Mouse (Mus musculus): ENCODE measurements around the gene Olfr12. TPM values are rescaled to one million over a fixed set of nuclear protein-coding genes. Genes with fewer than 3 reads are reported as not detected.

The Olfr12 gene
- polyA plus RNA-seq, 1 experiment from 2014 or later, result not detected

- H3K36me3 ChIP-seq (ENCODE audit: control insufficient read depth, insufficient read depth, low read length), result no peaks in the 10 kb centered on the region
- H3K9ac ChIP-seq (ENCODE audit: low read length), result no peak overlapping the region
- H3K9me3 ChIP-seq (ENCODE audit: control insufficient read depth, low read length), result no peaks in the 10 kb centered on the region
- H3K27ac ChIP-seq (replicated peaks in 1 of 2; ENCODE audit: control insufficient read depth in 1 of 2, insufficient read depth in 1 of 2, low read depth in 2 of 2, low read length in 2 of 2), result no peak overlapping the region
- H3K4me2 ChIP-seq (ENCODE audit: low read length), result no peak overlapping the region
- ATAC-seq (ENCODE audit: insufficient number of reproducible peaks, insufficient read depth, low FRiP score, low read depth), result no peak
- no peaks in the 10 kb centered on the region for H3K4me1 ChIP-seq (ENCODE audit: control insufficient read depth in 2 of 2, insufficient read depth in 2 of 2, low read length in 2 of 2)
- WGBS, result 28% methylated on average over 5 of the region's 5 CpGs
- no peak overlapping the region for H3K4me3 ChIP-seq (ENCODE audit: control insufficient read depth in 1 of 2, insufficient read depth in 1 of 2, low read depth in 1 of 2, low read length in 2 of 2)
- H3K27me3 ChIP-seq (ENCODE audit: control insufficient read depth, insufficient read depth, low read length), result peaks cover 4% of the 10 kb centered on the region; the same call in 1 of the 2 replicates
These were observed 41.8 kb downstream of the Olfr12 start for GRCm38 (mm10) chr1:92659392-92659791.

GRCm38 (mm10) chr1:92667106-92667505, 49.5 kb downstream of the Olfr12 start:
- Histone ChIP-seq H3K27ac (replicated peaks in 1 of 2; ENCODE audit: control insufficient read depth in 1 of 2, insufficient read depth in 1 of 2, low read depth in 2 of 2, low read length in 2 of 2) (no peak overlapping the region), H3K9me3 (ENCODE audit: control insufficient read depth, low read length) (no peaks in the 10 kb centered on the region), H3K36me3 (ENCODE audit: control insufficient read depth, insufficient read depth, low read length) (no peaks in the 10 kb centered on the region), H3K4me2 (ENCODE audit: low read length) (no peak overlapping the region), H3K4me1 (ENCODE audit: control insufficient read depth in 2 of 2, insufficient read depth in 2 of 2, low read length in 2 of 2) (no peaks in the 10 kb centered on the region), H3K27me3 (ENCODE audit: control insufficient read depth, insufficient read depth, low read length) (no peaks in the 10 kb centered on the region), H3K9ac (ENCODE audit: low read length) (no peak overlapping the region), H3K4me3 (ENCODE audit: control insufficient read depth in 1 of 2, insufficient read depth in 1 of 2, low read depth in 1 of 2, low read length in 2 of 2) (no peak overlapping the region)
- no peak for ATAC-seq (ENCODE audit: insufficient number of reproducible peaks, insufficient read depth, low FRiP score, low read depth)
- WGBS, result 65% methylated on average over 6 of the region's 6 CpGs

GRCm38 (mm10) chr1:92669430-92669829, 51.8 kb downstream of the Olfr12 start:
- Histone ChIP-seq H3K27me3 (ENCODE audit: control insufficient read depth, insufficient read depth, low read length) (no peaks in the 10 kb centered on the region), H3K36me3 (ENCODE audit: control insufficient read depth, insufficient read depth, low read length) (no peaks in the 10 kb centered on the region), H3K4me2 (ENCODE audit: low read length) (no peak overlapping the region), H3K27ac (replicated peaks in 1 of 2; ENCODE audit: control insufficient read depth in 1 of 2, insufficient read depth in 1 of 2, low read depth in 2 of 2, low read length in 2 of 2) (no peak overlapping the region), H3K4me1 (ENCODE audit: control insufficient read depth in 2 of 2, insufficient read depth in 2 of 2, low read length in 2 of 2) (no peaks in the 10 kb centered on the region), H3K4me3 (ENCODE audit: control insufficient read depth in 1 of 2, insufficient read depth in 1 of 2, low read depth in 1 of 2, low read length in 2 of 2) (no peak overlapping the region), H3K9ac (ENCODE audit: low read length) (no peak overlapping the region), H3K9me3 (ENCODE audit: control insufficient read depth, low read length) (no peaks in the 10 kb centered on the region)
- 70% methylated on average over 3 of the region's 3 CpGs for WGBS
- no peak for ATAC-seq (ENCODE audit: insufficient number of reproducible peaks, insufficient read depth, low FRiP score, low read depth)

GRCm38 (mm10) chr1:92671326-92671725, 53.7 kb downstream of the Olfr12 start:
- no peaks in the 10 kb centered on the region for H3K9me3 ChIP-seq (ENCODE audit: control insufficient read depth, low read length)
- no peak overlapping the region for H3K9ac ChIP-seq (ENCODE audit: low read length)
- no peak overlapping the region for H3K4me2 ChIP-seq (ENCODE audit: low read length)
- WGBS, result 70% methylated on average over 4 of the region's 4 CpGs
- H3K36me3 ChIP-seq (ENCODE audit: control insufficient read depth, insufficient read depth, low read length), result no peaks in the 10 kb centered on the region
- no peak overlapping the region for H3K4me3 ChIP-seq (ENCODE audit: control insufficient read depth in 1 of 2, insufficient read depth in 1 of 2, low read depth in 1 of 2, low read length in 2 of 2)
- peaks cover 0 to under 1% of the 10 kb centered on the region in 2 experiments; a peak in 1 of 4 replicates for H3K4me1 ChIP-seq (ENCODE audit: control insufficient read depth in 2 of 2, insufficient read depth in 2 of 2, low read length in 2 of 2)
- no peaks in the 10 kb centered on the region for H3K27me3 ChIP-seq (ENCODE audit: control insufficient read depth, insufficient read depth, low read length)
- ATAC-seq (ENCODE audit: insufficient number of reproducible peaks, insufficient read depth, low FRiP score, low read depth), result no peak
- H3K27ac ChIP-seq (replicated peaks in 1 of 2; ENCODE audit: control insufficient read depth in 1 of 2, insufficient read depth in 1 of 2, low read depth in 2 of 2, low read length in 2 of 2), result no peak overlapping the region

Other genes starting within 250 kb of the Olfr12 start
- 564 and 575 TPM in 2 replicates for gene Ndufa10, start 143.9 kb upstream of the Olfr12 start, polyA plus RNA-seq (2014; fragmentation: Nextera tagmentation; extraction: Ambion mirVana)
- gene Olfr1416, start 132.7 kb upstream of the Olfr12 start, polyA plus RNA-seq (2014; fragmentation: Nextera tagmentation; extraction: Ambion mirVana), result not detected in 2 replicates
- gene Olfr1415, start 121.7 kb upstream of the Olfr12 start, polyA plus RNA-seq (2014; fragmentation: Nextera tagmentation; extraction: Ambion mirVana), result not detected in 2 replicates
- not detected in 2 replicates for gene Olfr1414, start 99.1 kb upstream of the Olfr12 start, polyA plus RNA-seq (2014; fragmentation: Nextera tagmentation; extraction: Ambion mirVana)
- not detected in 2 replicates for gene Olfr1413, start 46.5 kb upstream of the Olfr12 start, polyA plus RNA-seq (2014; fragmentation: Nextera tagmentation; extraction: Ambion mirVana)
- not detected in 2 replicates for gene Olfr1412, start 32.0 kb upstream of the Olfr12 start, polyA plus RNA-seq (2014; fragmentation: Nextera tagmentation; extraction: Ambion mirVana)
- gene Olfr1411, start 23.4 kb upstream of the Olfr12 start, polyA plus RNA-seq (2014; fragmentation: Nextera tagmentation; extraction: Ambion mirVana), result not detected in 2 replicates
- not detected in 2 replicates for gene Olfr1410, start 12.0 kb upstream of the Olfr12 start, polyA plus RNA-seq (2014; fragmentation: Nextera tagmentation; extraction: Ambion mirVana)
- 521 and 566 TPM in 2 replicates for gene Cops9, start 24.2 kb downstream of the Olfr12 start, polyA plus RNA-seq (2014; fragmentation: Nextera tagmentation; extraction: Ambion mirVana)
- not detected in 2 replicates for gene Otos, start 31.1 kb downstream of the Olfr12 start, polyA plus RNA-seq (2014; fragmentation: Nextera tagmentation; extraction: Ambion mirVana)
- gene Gpc1, start 213.9 kb downstream of the Olfr12 start, polyA plus RNA-seq (2014; fragmentation: Nextera tagmentation; extraction: Ambion mirVana), result 55.3 and 59.7 TPM in 2 replicates

Data from heart, embryonic 14.5 days (tissue).